Mouse (Mus musculus): ENCODE measurements at regions not wholly inside any gene's neighbourhood (a gene's known extent, or its start where the extent isn't known, plus 50 kb on each side); places are given as distances from the start of the nearest gene placed in this dataset.

GRCm38 (mm10) chr9:32971421-32971820 lies 335.4 kb downstream of the Ets1 start:
- H3K4me3 ChIP-seq (ENCODE audit: low read depth, low read length) = no peak overlapping the region
- H3K9me3 ChIP-seq (ENCODE audit: low read length) = no peaks in the 10 kb centered on the region
- WGBS = 85% methylated on average over 5 of the region's 5 CpGs
- no peaks in the 10 kb centered on the region for H3K36me3 ChIP-seq (ENCODE audit: insufficient read depth, low read length)
- no peak overlapping the region for H3K9ac ChIP-seq (replicated peaks; ENCODE audit: low read length, poor library complexity, severe bottlenecking)
- H3K27me3 ChIP-seq (ENCODE audit: insufficient read depth, low read length) = no peaks in the 10 kb centered on the region
- no peak for TF ChIP-seq CTCF (IDR thresholded peaks at IDR 0.05)
- no peak for ATAC-seq (ENCODE audit: low FRiP score)
- no peaks in the 10 kb centered on the region for H3K4me1 ChIP-seq (ENCODE audit: insufficient read depth, low read length)
- peak; percentile 15 for DNase-seq (ENCODE audit: low spot score)
- H3K4me2 ChIP-seq (ENCODE audit: low read depth, low read length, poor library complexity, severe bottlenecking) = no peak overlapping the region
- no peak overlapping the region for H3K27ac ChIP-seq (ENCODE audit: low read depth, low read length)

- no peak overlapping the region for H3K4me2 ChIP-seq (ENCODE audit: low read depth, low read length, poor library complexity, severe bottlenecking)
- TF ChIP-seq CTCF (IDR thresholded peaks at IDR 0.05) = no peak
- H3K36me3 ChIP-seq (ENCODE audit: insufficient read depth, low read length) = no peaks in the 10 kb centered on the region
- no peak overlapping the region for H3K4me3 ChIP-seq (ENCODE audit: low read depth, low read length)
- DNase-seq (ENCODE audit: low spot score) (no peak), ATAC-seq (ENCODE audit: low FRiP score) (no peak)
- no peaks in the 10 kb centered on the region for H3K27me3 ChIP-seq (ENCODE audit: insufficient read depth, low read length)
- no peaks in the 10 kb centered on the region for H3K9me3 ChIP-seq (ENCODE audit: low read length)
- 72% methylated on average over 7 of the region's 7 CpGs for WGBS
- no peaks in the 10 kb centered on the region for H3K4me1 ChIP-seq (ENCODE audit: insufficient read depth, low read length)
- H3K27ac ChIP-seq (ENCODE audit: low read depth, low read length) = no peak overlapping the region
- no peak overlapping the region for H3K9ac ChIP-seq (replicated peaks; ENCODE audit: low read length, poor library complexity, severe bottlenecking)
These were observed 335.9 kb downstream of the Ets1 start for GRCm38 (mm10) chr9:32971926-32972325.

- Histone ChIP-seq H3K4me3 (ENCODE audit: low read depth, low read length) (no peak overlapping the region), H3K27me3 (ENCODE audit: insufficient read depth, low read length) (no peaks in the 10 kb centered on the region), H3K9me3 (ENCODE audit: low read length) (no peaks in the 10 kb centered on the region), H3K4me2 (ENCODE audit: low read depth, low read length, poor library complexity, severe bottlenecking) (no peak overlapping the region), H3K27ac (ENCODE audit: low read depth, low read length) (no peak overlapping the region), H3K9ac (replicated peaks; ENCODE audit: low read length, poor library complexity, severe bottlenecking) (no peak overlapping the region), H3K36me3 (ENCODE audit: insufficient read depth, low read length) (no peaks in the 10 kb centered on the region), H3K4me1 (ENCODE audit: insufficient read depth, low read length) (no peaks in the 10 kb centered on the region)
- 84% methylated on average over 7 of the region's 7 CpGs for WGBS
- no peak for TF ChIP-seq CTCF (IDR thresholded peaks at IDR 0.05)
- ATAC-seq (ENCODE audit: low FRiP score) = no peak
- DNase-seq (ENCODE audit: low spot score) = no peak
These were observed 336.5 kb downstream of the Ets1 start for GRCm38 (mm10) chr9:32972431-32973052.

DNA sequence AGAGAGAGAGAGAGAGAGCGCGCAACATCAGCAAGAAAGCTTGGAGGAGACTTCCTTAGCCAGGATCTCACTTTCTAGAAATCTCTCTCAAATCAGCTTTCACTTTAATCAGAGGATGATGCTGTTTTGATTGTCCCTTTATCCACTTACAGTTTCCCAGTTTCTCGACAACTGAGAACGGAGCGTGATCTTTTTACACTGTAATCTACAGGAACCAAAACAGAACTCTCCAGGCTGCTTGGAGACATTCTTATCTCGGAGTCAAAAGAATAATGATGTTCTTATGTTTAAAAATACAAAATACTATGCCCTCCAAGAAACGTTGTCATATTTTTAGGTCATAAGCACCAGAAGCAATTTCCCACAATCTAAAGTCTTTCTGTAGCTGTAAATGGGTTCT lies 341.7 kb downstream of the Ets1 start:
- TF ChIP-seq CTCF (IDR thresholded peaks at IDR 0.05) = no peak
- no peak overlapping the region for H3K4me2 ChIP-seq (ENCODE audit: low read depth, low read length, poor library complexity, severe bottlenecking)
- H3K4me3 ChIP-seq (ENCODE audit: low read depth, low read length) = no peak overlapping the region
- WGBS = 83% methylated on average over 7 of the region's 7 CpGs
- H3K9ac ChIP-seq (replicated peaks; ENCODE audit: low read length, poor library complexity, severe bottlenecking) = no peak overlapping the region
- H3K27ac ChIP-seq (ENCODE audit: low read depth, low read length) = no peak overlapping the region
- no peaks in the 10 kb centered on the region for H3K9me3 ChIP-seq (ENCODE audit: low read length)
- H3K27me3 ChIP-seq (ENCODE audit: insufficient read depth, low read length) = no peaks in the 10 kb centered on the region
- H3K36me3 ChIP-seq (ENCODE audit: insufficient read depth, low read length) = no peaks in the 10 kb centered on the region
- DNase-seq (ENCODE audit: low spot score) = no peak
- H3K4me1 ChIP-seq (ENCODE audit: insufficient read depth, low read length) = no peaks in the 10 kb centered on the region
- no peak for ATAC-seq (ENCODE audit: low FRiP score)

DNA sequence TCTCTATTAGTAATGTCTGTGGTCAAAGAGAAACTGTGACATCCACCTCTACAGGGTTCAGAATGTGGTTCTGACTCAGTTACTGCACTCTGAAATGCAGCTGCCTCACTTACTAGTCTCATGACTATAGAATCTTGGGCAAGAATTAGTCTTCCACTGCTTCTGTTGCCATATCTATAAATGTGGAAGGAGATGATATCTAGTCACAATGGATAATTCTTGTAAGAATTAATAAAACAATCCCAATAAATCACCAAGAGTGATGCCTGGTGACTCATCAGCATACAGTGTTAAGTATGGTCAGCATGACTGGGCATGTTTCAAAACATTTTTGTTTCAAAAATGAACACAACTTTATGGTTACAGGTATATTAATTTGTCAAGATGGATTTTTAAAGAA lies 344.8 kb downstream of the Ets1 start:
- no peak for ATAC-seq (ENCODE audit: low FRiP score)
- H3K27ac ChIP-seq (ENCODE audit: low read depth, low read length) = no peak overlapping the region
- no peak for TF ChIP-seq CTCF (IDR thresholded peaks at IDR 0.05)

GRCm38 (mm10) chr9:32983182-32983581 lies 347.2 kb downstream of the Ets1 start:
- Histone ChIP-seq H3K4me3 (ENCODE audit: low read depth, low read length) (no peak overlapping the region), H3K27me3 (ENCODE audit: insufficient read depth, low read length) (no peaks in the 10 kb centered on the region), H3K9me3 (ENCODE audit: low read length) (no peaks in the 10 kb centered on the region), H3K4me2 (ENCODE audit: low read depth, low read length, poor library complexity, severe bottlenecking) (no peak overlapping the region), H3K9ac (replicated peaks; ENCODE audit: low read length, poor library complexity, severe bottlenecking) (no peak overlapping the region), H3K27ac (ENCODE audit: low read depth, low read length) (no peak overlapping the region), H3K4me1 (ENCODE audit: insufficient read depth, low read length) (no peaks in the 10 kb centered on the region), H3K36me3 (ENCODE audit: insufficient read depth, low read length) (no peaks in the 10 kb centered on the region)
- no peak for ATAC-seq (ENCODE audit: low FRiP score)
- TF ChIP-seq CTCF (IDR thresholded peaks at IDR 0.05) = no peak
- 69% methylated on average over 2 of the region's 2 CpGs for WGBS
- DNase-seq (ENCODE audit: low spot score) = no peak

More for the DNA sequence above, 344.8 kb downstream of the Ets1 start:
- H3K27me3 ChIP-seq (ENCODE audit: insufficient read depth, low read length) = no peaks in the 10 kb centered on the region
- H3K36me3 ChIP-seq (ENCODE audit: insufficient read depth, low read length) = no peaks in the 10 kb centered on the region
- H3K9ac ChIP-seq (replicated peaks; ENCODE audit: low read length, poor library complexity, severe bottlenecking) = no peak overlapping the region
- DNase-seq (ENCODE audit: low spot score) = no peak
- H3K4me1 ChIP-seq (ENCODE audit: insufficient read depth, low read length) = no peaks in the 10 kb centered on the region
- H3K4me3 ChIP-seq (ENCODE audit: low read depth, low read length) = no peak overlapping the region
- no peak overlapping the region for H3K4me2 ChIP-seq (ENCODE audit: low read depth, low read length, poor library complexity, severe bottlenecking)
- H3K9me3 ChIP-seq (ENCODE audit: low read length) = no peaks in the 10 kb centered on the region
